Mouse (Mus musculus) myocyte (in vitro differentiated cells): Measurements from ENCODE around the gene Rab7. TPM values are rescaled to one million over a fixed set of nuclear protein-coding genes. Genes with fewer than 3 reads are reported as not detected.
"Not testable (repeated sequence)": the region's sequence is repeated elsewhere in the genome, so short reads cannot be mapped to it uniquely, and the experiment has no call there.

Experiments used
- H3K27me3 ChIP-seq: one replicate; pipeline ENCODE4 v1.6.1; 2011; ENCODE audit not compliant: control insufficient read depth, insufficient read depth, insufficient read length
- H3K36me3 ChIP-seq: one replicate; pipeline ENCODE4 v1.6.1; 2011; ENCODE audit not compliant: control insufficient read depth, insufficient read depth
- H3K4me2 ChIP-seq: one replicate; pipeline ENCODE4 v1.6.1; 2011; ENCODE audit warnings: low read depth, control low read depth
- H3K4me3 ChIP-seq: one replicate; pipeline ENCODE4 v1.5.1; 2011; ENCODE audit warnings: mild to moderate bottlenecking, control low read depth, moderate library complexity
- H3K79me2 ChIP-seq: one replicate; pipeline ENCODE4 v1.6.1; 2011; ENCODE audit not compliant: control insufficient read depth, insufficient read depth
- H3ac ChIP-seq: one replicate; pipeline ENCODE4 v1.6.1; 2011; ENCODE audit not compliant: control insufficient read depth, insufficient read length
- CEBPB ChIP-seq: IDR thresholded peaks from 2 replicates; pipeline ENCODE4 v1.6.1; 2011; ENCODE audit warnings: mild to moderate bottlenecking, moderate library complexity; ENCODE audit not compliant: poor library complexity, insufficient read depth, severe bottlenecking
- E2F4 ChIP-seq: IDR thresholded peaks from one replicate; pipeline ENCODE4 v1.6.1; 2011; ENCODE audit warnings: mild to moderate bottlenecking, control low read depth, moderate library complexity; ENCODE audit not compliant: insufficient read depth
- MAX ChIP-seq: IDR thresholded peaks from one replicate; pipeline ENCODE4 v1.6.1; 2011; ENCODE audit warnings: low read depth, mild to moderate bottlenecking, control low read depth
- MYOD1 ChIP-seq, 3 experiments: IDR thresholded peaks; one replicate each; pipeline ENCODE4 v1.6.1; 2011; ENCODE audit warnings: control low read depth in 2 of 3, low read depth in 2 of 3, mild to moderate bottlenecking in 2 of 3, moderate library complexity in 1 of 3; ENCODE audit not compliant: insufficient read length in 2 of 3, control insufficient read depth in 1 of 3
- MYOG ChIP-seq, 3 experiments: IDR thresholded peaks; one replicate each; pipeline ENCODE4 v1.6.1; 2011; ENCODE audit warnings: control low read depth in 2 of 3, low read depth in 2 of 3, mild to moderate bottlenecking in 2 of 3; ENCODE audit not compliant: insufficient read length in 2 of 3, control insufficient read depth in 1 of 3, insufficient read depth in 1 of 3
- POLR2A ChIP-seq: IDR thresholded peaks from one replicate; pipeline ENCODE4 v1.6.1; 2011; ENCODE audit warnings: low read depth, mild to moderate bottlenecking, control low read depth, moderate library complexity; ENCODE audit not compliant: insufficient read length
- POLR2AphosphoS2 ChIP-seq: IDR thresholded peaks from one replicate; pipeline ENCODE4 v1.6.1; 2011; ENCODE audit warnings: low read depth, control low read depth; ENCODE audit not compliant: insufficient read length
- REST ChIP-seq: IDR thresholded peaks from one replicate; pipeline ENCODE4 v1.6.1; 2011; ENCODE audit warnings: mild to moderate bottlenecking, control low read depth, moderate library complexity; ENCODE audit not compliant: insufficient read depth, insufficient read length
- SRF ChIP-seq: IDR thresholded peaks from one replicate; pipeline ENCODE4 v1.6.1; 2011; ENCODE audit warnings: low read depth; ENCODE audit not compliant: control insufficient read depth, insufficient read length
- TCF12 ChIP-seq: IDR thresholded peaks from one replicate; pipeline ENCODE4 v1.6.1; 2011; ENCODE audit warnings: mild to moderate bottlenecking, control low read depth; ENCODE audit not compliant: poor library complexity, insufficient read depth, severe bottlenecking
- TCF3 ChIP-seq: IDR thresholded peaks from one replicate; pipeline ENCODE4 v1.6.1; 2011; ENCODE audit warnings: low read depth, control low read depth; ENCODE audit not compliant: insufficient read length
- USF1 ChIP-seq: IDR thresholded peaks from one replicate; pipeline ENCODE4 v1.6.1; 2011; ENCODE audit warnings: low read depth, mild to moderate bottlenecking, control low read depth, moderate library complexity
- polyA plus RNA-seq: library from polyadenylated mRNA; unstranded; fragments of >200 nt; fragmentation: generic; extraction: Trizol; gene quantifications from one replicate; pipeline ENCODE4 v1.2.1, GENCODE M21; 2012; ENCODE audit warnings: missing spikeins

The Rab7 gene
- polyA plus RNA-seq, 1 experiment, result 181 TPM

DNA sequence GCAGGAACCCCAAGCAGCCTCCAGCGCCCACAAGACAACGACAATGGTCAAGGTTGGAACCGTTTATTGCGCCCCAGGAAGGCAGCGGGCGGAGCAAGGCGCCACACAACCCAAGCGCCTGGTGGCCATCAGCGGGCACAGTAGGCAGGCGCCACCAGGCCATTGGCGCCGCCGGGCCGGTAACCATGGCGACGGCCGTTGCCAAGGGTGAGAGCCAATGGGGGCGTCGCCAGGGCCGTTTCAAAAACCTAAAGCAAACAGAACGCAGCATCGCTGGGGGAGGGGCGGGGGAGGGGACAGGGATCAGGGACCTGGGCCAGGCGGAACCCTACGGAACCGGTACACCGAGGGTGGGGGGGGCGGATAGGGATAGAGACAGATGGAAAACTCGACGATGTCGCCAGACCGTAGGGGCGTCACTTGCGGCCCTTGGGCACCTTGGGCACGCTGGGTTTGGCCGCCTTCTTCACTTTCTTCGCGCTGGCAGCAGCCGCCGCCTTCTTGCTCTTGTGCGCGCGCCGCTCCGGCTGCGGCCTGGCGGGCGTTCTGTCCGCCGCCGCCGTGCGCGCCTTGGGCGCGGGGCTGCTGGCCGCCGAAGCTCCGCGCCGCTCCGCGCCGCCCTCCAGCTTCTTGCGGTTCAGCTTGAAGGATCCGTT lies 64.6 kb downstream of the Rab7 start:
- peak overlapping the region; percentile 58 for H3K4me3 ChIP-seq
- H3ac ChIP-seq, result peak overlapping the region; percentile 66
- H3K36me3 ChIP-seq, result no peaks in the 10 kb centered on the region
- H3K4me2 ChIP-seq, result peak overlapping the region; percentile 75
- no peaks in the 10 kb centered on the region for H3K27me3 ChIP-seq
- no peaks in the 10 kb centered on the region for H3K79me2 ChIP-seq
- TF ChIP-seq POLR2AphosphoS2, result peak; percentile 33
- TF ChIP-seq E2F4, result no peak
- no peak for TF ChIP-seq TCF3
- TF ChIP-seq POLR2A, result peak; percentile 43

DNA sequence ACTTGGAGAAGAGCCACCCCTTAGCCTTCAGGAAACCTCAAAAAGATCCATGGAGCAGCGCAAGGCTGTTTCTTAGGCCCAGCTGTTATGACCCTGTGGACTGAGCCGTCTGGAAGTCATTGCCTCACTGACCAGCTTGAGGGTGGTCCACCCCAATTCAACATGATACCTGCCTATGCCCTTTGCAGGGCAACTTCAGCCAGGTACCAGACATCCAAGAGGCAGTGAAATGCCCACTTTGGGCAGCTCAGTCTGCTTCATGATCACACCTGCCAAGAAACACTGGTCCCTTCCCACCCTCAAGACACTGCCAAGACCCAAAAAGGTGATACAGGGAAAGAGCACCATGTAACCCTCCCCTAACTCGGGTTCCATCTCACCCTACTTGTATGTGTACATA lies 65.3 kb downstream of the Rab7 start:
- Histone ChIP-seq H3K4me2 (peak overlapping the region; percentile 75), H3K27me3 (no peaks in the 10 kb centered on the region), H3K4me3 (peak overlapping the region; percentile 58), H3ac (no peak overlapping the region), H3K36me3 (no peaks in the 10 kb centered on the region), H3K79me2 (no peaks in the 10 kb centered on the region)
- TF ChIP-seq E2F4, result no peak
- peak; percentile 79 for TF ChIP-seq POLR2AphosphoS2

DNA sequence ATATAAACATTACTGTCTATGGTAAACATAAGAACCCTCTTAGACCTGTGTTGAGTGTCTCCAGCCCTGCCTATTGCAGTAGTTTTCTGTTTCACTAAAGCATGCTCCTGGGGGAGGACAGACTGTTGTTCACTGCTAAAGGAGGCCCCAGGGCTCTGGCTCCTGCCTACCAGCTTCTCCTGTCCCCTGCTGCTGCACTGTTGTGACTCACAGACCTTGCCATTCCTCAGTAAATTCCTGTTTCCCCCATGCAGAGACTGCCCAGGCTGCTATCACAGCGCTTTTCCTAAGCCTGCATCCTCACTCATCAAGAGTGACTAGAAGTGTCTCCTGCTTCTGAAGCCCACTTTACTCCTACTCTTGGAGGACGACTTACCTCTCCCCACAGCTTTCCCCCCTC lies 75.0 kb downstream of the Rab7 start:
- Histone ChIP-seq H3K79me2 (no peaks in the 10 kb centered on the region), H3ac (no peak overlapping the region), H3K27me3 (no peaks in the 10 kb centered on the region), H3K4me3 (no peak overlapping the region), H3K4me2 (no peak overlapping the region), H3K36me3 (no peaks in the 10 kb centered on the region)
- TF ChIP-seq TCF3, result no peak
- no peak for TF ChIP-seq TCF12
- no peak for TF ChIP-seq MYOD1 (IDR thresholded peaks at IDR 0.05; ENCODE audit: control insufficient read depth in 1 of 3, insufficient read length in 2 of 3, low read depth in 2 of 3)
- TF ChIP-seq POLR2A, result no peak
- TF ChIP-seq CEBPB, result no peak
- no peak for TF ChIP-seq REST
- no peak for TF ChIP-seq USF1
- no peak for TF ChIP-seq MYOG (IDR thresholded peaks at IDR 0.05; ENCODE audit: control insufficient read depth in 1 of 3, insufficient read depth in 1 of 3, insufficient read length in 2 of 3, low read depth in 2 of 3)
- TF ChIP-seq MAX, result no peak
- no peak for TF ChIP-seq POLR2AphosphoS2
- TF ChIP-seq SRF, result no peak
- no peak for TF ChIP-seq E2F4

DNA sequence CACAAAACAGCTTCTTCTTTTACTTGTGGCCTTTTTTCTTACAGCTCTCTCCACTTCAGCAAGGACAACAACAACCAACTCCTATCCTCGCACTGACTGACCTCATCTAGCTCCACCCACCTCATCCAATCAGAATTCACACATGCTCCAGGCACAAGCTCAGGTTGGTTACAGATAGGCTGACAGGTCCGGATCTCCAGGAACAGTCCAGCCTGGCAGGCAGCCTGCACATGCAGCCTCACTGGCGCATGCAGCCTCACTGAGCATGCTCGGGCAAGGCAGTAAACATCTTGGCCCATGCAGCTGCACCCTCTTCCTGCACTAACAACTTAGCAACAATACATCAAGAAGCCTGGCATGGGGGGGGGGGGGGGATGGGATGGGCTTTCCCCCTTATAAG lies 82.6 kb downstream of the Rab7 start:
- not testable (repeated sequence) for H3K79me2 ChIP-seq, H3K4me2 ChIP-seq, H3K36me3 ChIP-seq, H3ac ChIP-seq, H3K4me3 ChIP-seq, H3K27me3 ChIP-seq

Other genes starting within 250 kb of the Rab7 start
- gene Rab43, start 233.1 kb downstream of the Rab7 start, polyA plus RNA-seq, result 14.8 TPM
- gene Gm45140, start 209.5 kb downstream of the Rab7 start, polyA plus RNA-seq, result 2.6 TPM
- gene Isy1, start 206.5 kb downstream of the Rab7 start, polyA plus RNA-seq, result 21.1 TPM
- 196 TPM for gene Cnbp, start 194.2 kb downstream of the Rab7 start, polyA plus RNA-seq
- 94.2 TPM for gene Copg1, start 157.5 kb downstream of the Rab7 start, polyA plus RNA-seq
- gene Hmces, start 131.3 kb downstream of the Rab7 start, polyA plus RNA-seq, result 28.1 TPM
- gene H1fx, start 63.6 kb downstream of the Rab7 start, polyA plus RNA-seq, result 84.3 TPM
- 128 TPM for gene Rpn1, start 39.2 kb upstream of the Rab7 start, polyA plus RNA-seq
- gene Gata2, start 148.6 kb upstream of the Rab7 start, polyA plus RNA-seq, result 19.3 TPM
- not detected for gene Dnajb8, start 177.0 kb upstream of the Rab7 start, polyA plus RNA-seq